Mouse (Mus musculus) midbrain, embryonic 12.5 days (tissue): ENCODE results near the gene Prg4. TPM values are rescaled to one million over a fixed set of nuclear protein-coding genes. Genes with fewer than 3 reads are reported as not detected.

Experiments used
- ATAC-seq: fragments of 200-750 bp; cut with Nextera tagmentation; 2 replicates; pipeline ENCODE4 v1.8.0; 2017; ENCODE audit warnings: low read depth, moderate TSS enrichment, moderate library complexity; ENCODE audit not compliant: low FRiP score
- H3K27ac ChIP-seq: fragments of 300-500 bp; sonication (generic); replicated peaks from 2 replicates; pipeline ENCODE4 v1.5.1; 2016; ENCODE audit warnings: mild to moderate bottlenecking
- H3K27me3 ChIP-seq: fragments of 300-500 bp; sonication (generic); 2 replicates; pipeline ENCODE4 v1.6.1; 2016; ENCODE audit warnings: mild to moderate bottlenecking
- H3K36me3 ChIP-seq: fragments of 300-500 bp; sonication (generic); 2 replicates; pipeline ENCODE4 v1.6.1; 2016
- H3K4me1 ChIP-seq: fragments of 300-500 bp; sonication (generic); 2 replicates; pipeline ENCODE4 v1.6.1; 2016
- H3K4me2 ChIP-seq: fragments of 300-500 bp; sonication (generic); replicated peaks from 2 replicates; pipeline ENCODE4 v1.6.1; 2016; ENCODE audit warnings: mild to moderate bottlenecking, moderate library complexity
- H3K4me3 ChIP-seq: fragments of 300-500 bp; sonication (generic); 2 replicates; pipeline ENCODE4 v1.5.1; 2016; ENCODE audit warnings: mild to moderate bottlenecking
- H3K9ac ChIP-seq: fragments of 300-500 bp; sonication (generic); replicated peaks from 2 replicates; pipeline ENCODE4 v1.6.1; 2016; ENCODE audit warnings: mild to moderate bottlenecking, moderate library complexity
- H3K9me3 ChIP-seq: fragments of 300-500 bp; sonication (generic); 2 replicates; pipeline ENCODE4 v1.6.1; 2016; ENCODE audit warnings: mild to moderate bottlenecking
- WGBS: fragments of 180-500 bp; shearing (Covaris S2); methylation state at CpG from one replicate; pipeline ENCODE4 v1.1.7; 2016; 5-methylcytosine and 5-hydroxymethylcytosine counted together
- polyA plus RNA-seq: library from polyadenylated mRNA; unstranded; fragments of >200 nt; fragmentation: Nextera tagmentation; extraction: Ambion mirVana; gene quantifications from 2 replicates; pipeline ENCODE4 v1.2.1, GENCODE M21; 2016

The Prg4 gene
- polyA plus RNA-seq, 1 experiment from 2014 or later: 0.69 TPM

- Histone ChIP-seq H3K4me1 (no peaks in the 10 kb centered on the region), H3K4me2 (no peak overlapping the region), H3K9ac (no peak overlapping the region), H3K27me3 (no peaks in the 10 kb centered on the region), H3K4me3 (no peak overlapping the region), H3K9me3 (no peaks in the 10 kb centered on the region), H3K36me3 (peaks cover 61% of the 10 kb centered on the region), H3K27ac (no peak overlapping the region)
- ATAC-seq: no peak
- 93% methylated on average over 3 of the region's 3 CpGs for WGBS
Measured at GRCm38 (mm10) chr1:150403914-150404313, 62.1 kb downstream of the Prg4 start.

Other genes starting within 250 kb of the Prg4 start
- 0.25 TPM in 1 of 2 replicates, not detected in the other for gene Pdc, start 146.7 kb downstream of the Prg4 start, polyA plus RNA-seq
- 183 and 189 TPM in 2 replicates for gene Tpr, start 73.3 kb downstream of the Prg4 start, polyA plus RNA-seq
- 37.6 and 39.2 TPM in 2 replicates for gene Odr4, start 73.1 kb downstream of the Prg4 start, polyA plus RNA-seq